Mouse (Mus musculus): ENCODE measurements at regions not wholly inside any gene's neighbourhood (a gene's known extent, or its start where the extent isn't known, plus 50 kb on each side); places are given as distances from the start of the nearest gene placed in this dataset.

- no peak for ATAC-seq (ENCODE audit: low FRiP score, low TSS enrichment)
- no peak for DNase-seq (ENCODE audit: low spot score)
- Histone ChIP-seq H3K36me3 (ENCODE audit: control insufficient read depth, insufficient read depth, low read length) (no peaks in the 10 kb centered on the region), H3K9me3 (ENCODE audit: control insufficient read depth, low read length) (no peaks in the 10 kb centered on the region), H3K4me3 (ENCODE audit: low read depth, low read length) (no peak overlapping the region), H3K4me1 (replicated peaks; ENCODE audit: control insufficient read depth, insufficient read depth) (no peaks in the 10 kb centered on the region), H3K27ac (replicated peaks) (no peak overlapping the region), H3K4me2 (replicated peaks; ENCODE audit: low read depth) (no peak overlapping the region), H3K27me3 (ENCODE audit: control insufficient read depth, insufficient read depth, low read length) (no peaks in the 10 kb centered on the region), H3K9ac (ENCODE audit: low read length) (no peak overlapping the region)
- no peak for TF ChIP-seq CTCF (IDR thresholded peaks at IDR 0.05; ENCODE audit: low read depth)
- TF ChIP-seq EP300 (optimal IDR thresholded peaks at IDR 0.05), result no peak
- WGBS, result 76% methylated on average over 8 of the region's 8 CpGs
Observed at GRCm38 (mm10) chr13:47735426-47736063, 525.5 kb upstream of the Id4 start.

GRCm38 (mm10) chr13:47748906-47749305, 512.1 kb upstream of the Id4 start:
- H3K9ac ChIP-seq (ENCODE audit: low read length), result no peak overlapping the region
- no peaks in the 10 kb centered on the region for H3K36me3 ChIP-seq (ENCODE audit: control insufficient read depth, insufficient read depth, low read length)
- no peaks in the 10 kb centered on the region for H3K9me3 ChIP-seq (ENCODE audit: control insufficient read depth, low read length)
- H3K27me3 ChIP-seq (ENCODE audit: control insufficient read depth, insufficient read depth, low read length), result no peaks in the 10 kb centered on the region
- ATAC-seq (ENCODE audit: low FRiP score, low TSS enrichment) (no peak), DNase-seq (ENCODE audit: low spot score) (no peak)
- no peak overlapping the region for H3K4me3 ChIP-seq (ENCODE audit: low read depth, low read length)
- no peak overlapping the region for H3K4me2 ChIP-seq (replicated peaks; ENCODE audit: low read depth)
- no peak overlapping the region for H3K27ac ChIP-seq (replicated peaks)
- no peaks in the 10 kb centered on the region for H3K4me1 ChIP-seq (replicated peaks; ENCODE audit: control insufficient read depth, insufficient read depth)
- TF ChIP-seq EP300 (optimal IDR thresholded peaks at IDR 0.05) (no peak), CTCF (IDR thresholded peaks at IDR 0.05; ENCODE audit: low read depth) (no peak)

GRCm38 (mm10) chr13:47751033-47751432, 510.0 kb upstream of the Id4 start:
- H3K4me3 ChIP-seq (ENCODE audit: low read depth, low read length), result no peak overlapping the region
- DNase-seq (ENCODE audit: low spot score) (no peak), ATAC-seq (ENCODE audit: low FRiP score, low TSS enrichment) (no peak)
- H3K27me3 ChIP-seq (ENCODE audit: control insufficient read depth, insufficient read depth, low read length), result no peaks in the 10 kb centered on the region
- no peak overlapping the region for H3K4me2 ChIP-seq (replicated peaks; ENCODE audit: low read depth)
- no peak for TF ChIP-seq EP300 (optimal IDR thresholded peaks at IDR 0.05)
- TF ChIP-seq CTCF (IDR thresholded peaks at IDR 0.05; ENCODE audit: low read depth), result no peak
- H3K36me3 ChIP-seq (ENCODE audit: control insufficient read depth, insufficient read depth, low read length), result no peaks in the 10 kb centered on the region
- WGBS, result 55% methylated on average over 2 of the region's 2 CpGs
- no peak overlapping the region for H3K9ac ChIP-seq (ENCODE audit: low read length)
- no peak overlapping the region for H3K27ac ChIP-seq (replicated peaks)
- H3K9me3 ChIP-seq (ENCODE audit: control insufficient read depth, low read length), result no peaks in the 10 kb centered on the region
- no peaks in the 10 kb centered on the region for H3K4me1 ChIP-seq (replicated peaks; ENCODE audit: control insufficient read depth, insufficient read depth)

- no peaks in the 10 kb centered on the region for H3K27me3 ChIP-seq (ENCODE audit: control insufficient read depth, insufficient read depth, low read length)
- no peak overlapping the region for H3K27ac ChIP-seq (replicated peaks)
- H3K4me2 ChIP-seq (replicated peaks; ENCODE audit: low read depth), result no peak overlapping the region
- TF ChIP-seq EP300 (optimal IDR thresholded peaks at IDR 0.05) (no peak), CTCF (IDR thresholded peaks at IDR 0.05; ENCODE audit: low read depth) (no peak)
- H3K36me3 ChIP-seq (ENCODE audit: control insufficient read depth, insufficient read depth, low read length), result no peaks in the 10 kb centered on the region
- H3K4me1 ChIP-seq (replicated peaks; ENCODE audit: control insufficient read depth, insufficient read depth), result no peaks in the 10 kb centered on the region
- H3K4me3 ChIP-seq (ENCODE audit: low read depth, low read length), result no peak overlapping the region
- DNase-seq (ENCODE audit: low spot score), result no peak
- H3K9me3 ChIP-seq (ENCODE audit: control insufficient read depth, low read length), result no peaks in the 10 kb centered on the region
- no peak for ATAC-seq (ENCODE audit: low FRiP score, low TSS enrichment)
- 55% methylated on average over 16 of the region's 16 CpGs for WGBS
- H3K9ac ChIP-seq (ENCODE audit: low read length), result no peak overlapping the region
Observed at GRCm38 (mm10) chr13:47764802-47765597, 496.0 kb upstream of the Id4 start.

- ATAC-seq (ENCODE audit: low FRiP score, low TSS enrichment), result no peak; the same call in 1 of the 2 replicates
- 62% methylated on average over 9 of the region's 9 CpGs for WGBS
- Histone ChIP-seq H3K36me3 (ENCODE audit: control insufficient read depth, insufficient read depth, low read length) (no peaks in the 10 kb centered on the region), H3K27ac (replicated peaks) (no peak overlapping the region), H3K4me1 (replicated peaks; ENCODE audit: control insufficient read depth, insufficient read depth) (no peaks in the 10 kb centered on the region), H3K4me3 (ENCODE audit: low read depth, low read length) (no peak overlapping the region), H3K4me2 (replicated peaks; ENCODE audit: low read depth) (no peak overlapping the region), H3K9ac (ENCODE audit: low read length) (no peak overlapping the region), H3K9me3 (ENCODE audit: control insufficient read depth, low read length) (no peaks in the 10 kb centered on the region), H3K27me3 (ENCODE audit: control insufficient read depth, insufficient read depth, low read length) (no peaks in the 10 kb centered on the region)
- no peak for TF ChIP-seq CTCF (IDR thresholded peaks at IDR 0.05; ENCODE audit: low read depth)
- DNase-seq (ENCODE audit: low spot score), result no peak
Observed at GRCm38 (mm10) chr13:47768963-47769527, 492.0 kb upstream of the Id4 start.
